Mouse (Mus musculus): ENCODE data around the gene Adcy3.

DNA sequence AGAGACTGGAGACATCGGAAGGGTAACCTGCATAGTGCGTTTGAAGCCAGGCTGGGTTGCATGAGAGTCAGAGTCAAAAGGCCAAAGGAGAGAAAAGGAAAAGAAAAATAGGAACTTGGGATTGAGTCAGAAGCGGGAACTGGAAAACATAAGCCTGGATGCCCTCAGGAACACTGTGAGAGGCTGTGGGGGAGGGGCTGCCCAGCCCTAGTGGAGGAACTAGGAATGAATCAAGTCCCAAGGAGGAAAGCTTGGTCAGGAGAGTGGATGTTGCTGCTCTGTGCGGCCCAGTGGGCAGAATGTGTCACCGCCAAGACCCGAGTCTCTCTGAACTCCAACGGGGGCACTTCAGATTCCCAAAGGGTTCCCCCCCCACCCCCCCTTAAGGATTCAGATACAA is 27.4 kb downstream of the Adcy3 start:
- TF ChIP-seq POLR2A (IDR thresholded peaks at IDR 0.05; ENCODE audit: low read depth, low read length) (no peak), CTCF (conservative IDR thresholded peaks at IDR 0.05; ENCODE audit: insufficient read depth, insufficient read length, low read depth, low read length) (no peak)

Measured in kidney, adult 2 months (tissue).